Mouse (Mus musculus) lung, adult 2 months (tissue): ENCODE results near the gene Stk11.
A peak's percentile ranks its signal among the peaks of the same experiment; 100 is the strongest.

Experiments used
- CTCF ChIP-seq: fragments of 200-500 bp; IDR thresholded peaks from 2 replicates; pipeline ENCODE4 v1.5.1; 2011; ENCODE audit warnings: mild to moderate bottlenecking, low read length, control low read depth; ENCODE audit not compliant: insufficient read depth
- POLR2A ChIP-seq: fragments of 200-500 bp; IDR thresholded peaks from 2 replicates; pipeline ENCODE4 v1.6.1; 2011; ENCODE audit warnings: low read depth, mild to moderate bottlenecking, control low read depth, low read length, borderline replicate concordance; ENCODE audit errors: extremely low read depth

DNA sequence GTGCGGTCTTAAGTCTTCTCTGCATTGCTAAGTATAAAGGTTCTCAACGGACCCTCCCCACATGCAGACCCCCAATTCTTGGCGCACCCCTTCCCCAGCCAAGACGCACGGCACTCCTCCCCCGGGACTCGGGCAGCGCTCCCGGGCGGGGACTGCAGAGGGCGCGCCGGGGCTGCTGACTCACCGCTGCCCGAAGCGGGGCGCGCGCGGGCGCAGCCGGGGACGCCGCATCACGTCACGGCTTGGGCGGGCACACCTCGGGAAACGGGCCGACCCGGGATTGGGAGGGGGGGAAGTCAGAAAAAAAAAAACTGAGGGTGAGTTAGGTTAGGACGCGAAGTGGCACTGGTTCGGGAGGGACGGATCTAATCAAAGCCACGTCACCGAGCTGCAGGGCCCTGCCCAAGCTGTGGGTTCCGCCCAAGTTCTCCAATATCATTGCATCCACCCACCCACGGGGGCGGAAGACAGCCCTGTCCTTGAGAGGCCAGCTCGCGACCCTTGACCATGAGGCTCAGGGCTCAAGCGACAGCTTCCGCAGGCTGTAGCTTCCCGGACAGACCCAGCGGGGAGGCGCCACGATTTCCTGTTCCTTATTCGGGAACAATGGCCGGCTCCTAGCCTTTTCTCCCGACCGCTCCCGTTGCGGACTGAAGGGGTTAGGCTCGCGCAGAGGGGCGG lies 33.1 kb downstream of the Stk11 start:
- TF ChIP-seq POLR2A (peak; percentile 72), CTCF (peak; percentile 16; the same call in 1 of the 2 replicates)
